Mouse (Mus musculus) cerebellum, adult (tissue): ENCODE measurements around the gene Ptgir.

Experiments used
- ATAC-seq: cut with Nextera tagmentation; 2 replicates; pipeline ENCODE4 v1.9.2; 2017; ENCODE audit warnings: mild to moderate bottlenecking, moderate library complexity, mixed read lengths; ENCODE audit not compliant: insufficient number of reproducible peaks, low FRiP score, low TSS enrichment

The Ptgir gene

GRCm38 (mm10) chr7:16906281-16906680 lies at the start of gene Ptgir:
Gene Ptgir, plus strand, starts transcription at chr7:16906490.
- no peak for ATAC-seq

GRCm38 (mm10) chr7:16858336-16858735 lies 48.0 kb upstream of the Ptgir start:
- ATAC-seq: no peak; the same call in 1 of the 2 replicates

GRCm38 (mm10) chr7:16859902-16860651 lies 46.2 kb upstream of the Ptgir start:
- no peak for ATAC-seq

- no peak for ATAC-seq
Measured at GRCm38 (mm10) chr7:16867488-16867887, 38.8 kb upstream of the Ptgir start.

GRCm38 (mm10) chr7:16869497-16869896 lies 36.8 kb upstream of the Ptgir start:
- peak; percentile 99 for ATAC-seq

- no peak for ATAC-seq
Measured at GRCm38 (mm10) chr7:16871600-16871999, 34.7 kb upstream of the Ptgir start.

- ATAC-seq: no peak
Measured at GRCm38 (mm10) chr7:16872478-16872877, 33.8 kb upstream of the Ptgir start.

- no peak for ATAC-seq
Measured at GRCm38 (mm10) chr7:16873392-16873791, 32.9 kb upstream of the Ptgir start.

- no peak for ATAC-seq
Measured at GRCm38 (mm10) chr7:16874190-16874589, 32.1 kb upstream of the Ptgir start.

- ATAC-seq: peak; percentile 90
Measured at GRCm38 (mm10) chr7:16874756-16875309, 31.5 kb upstream of the Ptgir start.

- ATAC-seq: no peak
Measured at GRCm38 (mm10) chr7:16875310-16875325, 31.2 kb upstream of the Ptgir start, which contains the start of gene Dact3. Gene Dact3, plus strand, starts transcription at chr7:16875317.

GRCm38 (mm10) chr7:16875326-16875725 lies 31.0 kb upstream of the Ptgir start:
- peak; percentile 26; the same call in 1 of the 2 replicates for ATAC-seq

GRCm38 (mm10) chr7:16876006-16876405 lies 30.3 kb upstream of the Ptgir start:
- no peak for ATAC-seq

- no peak for ATAC-seq
Measured at GRCm38 (mm10) chr7:16876608-16877007, 29.7 kb upstream of the Ptgir start.

- ATAC-seq: no peak
Measured at GRCm38 (mm10) chr7:16877717-16878116, 28.6 kb upstream of the Ptgir start.

GRCm38 (mm10) chr7:16879796-16880547 lies 26.3 kb upstream of the Ptgir start:
- no peak for ATAC-seq

GRCm38 (mm10) chr7:16880615-16881014 lies 25.7 kb upstream of the Ptgir start:
- ATAC-seq: no peak

GRCm38 (mm10) chr7:16883162-16883561 lies 23.1 kb upstream of the Ptgir start:
- ATAC-seq: no peak

GRCm38 (mm10) chr7:16884334-16884733 lies 22.0 kb upstream of the Ptgir start:
- no peak for ATAC-seq

GRCm38 (mm10) chr7:16885271-16885776 lies 21.0 kb upstream of the Ptgir start:
- no peak for ATAC-seq

- no peak for ATAC-seq
Measured at GRCm38 (mm10) chr7:16885905-16886304, 20.4 kb upstream of the Ptgir start.

- no peak for ATAC-seq
Measured at GRCm38 (mm10) chr7:16890536-16890935, 15.8 kb upstream of the Ptgir start.
